Mouse (Mus musculus) adrenal gland, postnatal 36 days (tissue): ENCODE data around the gene Yars. TPM values are rescaled to one million over a fixed set of nuclear protein-coding genes. Genes with fewer than 3 reads are reported as not detected.

Source experiments
- DNase-seq, 2 experiments: peaks; one replicate each; pipeline ENCODE4 v3.0.0; 2021; ENCODE audit warnings: mixed read lengths in 1 of 2
- long read RNA-seq, 2 experiments: library from polyadenylated mRNA; stranded (forward); transcript quantifications; one replicate each; pipeline ENCODE4 v2.0.0; 2021; ENCODE audit warnings: borderline sequencing depth in 2 of 2
- total RNA-seq, 2 experiments: library from RNA; stranded (reverse); gene quantifications; 2 replicates each; pipeline ENCODE4 v1.2.3; 2021

Yars gene
- total RNA-seq, result 100 to 1,000 TPM in 1 of 2 experiments, 10 to 100 TPM in 1; 95.2 to 102 TPM
- long read RNA-seq, experiment 1, transcript Yars-201 (13 exons, 2,909 nt), result major isoform, 123 of 173 reads
- long read RNA-seq, experiment 1, partial matches to known transcripts, result 23 of 173 reads
- long read RNA-seq, experiment 1, other reads (novel, unspliced or antisense), result 25 of 173 reads
- long read RNA-seq, experiment 2, transcript Yars-201 (13 exons, 2,909 nt), result major isoform, 51 of 60 reads
- long read RNA-seq, experiment 2, partial matches to known transcripts, result 2 of 60 reads
- long read RNA-seq, experiment 2, other reads (novel, unspliced or antisense), result 4 of 60 reads

- DNase-seq, result peak; percentile 97 to 99
Observed at GRCm38 (mm10) chr4:129189542-129190519, at the start of gene Yars, which contains the start of gene S100pbp. Gene Yars, plus strand, starts transcription at chr4:129189760. Gene S100pbp, minus strand, starts transcription at chr4:129189727.

GRCm38 (mm10) chr4:129140808-129141207 is 48.8 kb upstream of the Yars start:
- DNase-seq, result no peak

DNA sequence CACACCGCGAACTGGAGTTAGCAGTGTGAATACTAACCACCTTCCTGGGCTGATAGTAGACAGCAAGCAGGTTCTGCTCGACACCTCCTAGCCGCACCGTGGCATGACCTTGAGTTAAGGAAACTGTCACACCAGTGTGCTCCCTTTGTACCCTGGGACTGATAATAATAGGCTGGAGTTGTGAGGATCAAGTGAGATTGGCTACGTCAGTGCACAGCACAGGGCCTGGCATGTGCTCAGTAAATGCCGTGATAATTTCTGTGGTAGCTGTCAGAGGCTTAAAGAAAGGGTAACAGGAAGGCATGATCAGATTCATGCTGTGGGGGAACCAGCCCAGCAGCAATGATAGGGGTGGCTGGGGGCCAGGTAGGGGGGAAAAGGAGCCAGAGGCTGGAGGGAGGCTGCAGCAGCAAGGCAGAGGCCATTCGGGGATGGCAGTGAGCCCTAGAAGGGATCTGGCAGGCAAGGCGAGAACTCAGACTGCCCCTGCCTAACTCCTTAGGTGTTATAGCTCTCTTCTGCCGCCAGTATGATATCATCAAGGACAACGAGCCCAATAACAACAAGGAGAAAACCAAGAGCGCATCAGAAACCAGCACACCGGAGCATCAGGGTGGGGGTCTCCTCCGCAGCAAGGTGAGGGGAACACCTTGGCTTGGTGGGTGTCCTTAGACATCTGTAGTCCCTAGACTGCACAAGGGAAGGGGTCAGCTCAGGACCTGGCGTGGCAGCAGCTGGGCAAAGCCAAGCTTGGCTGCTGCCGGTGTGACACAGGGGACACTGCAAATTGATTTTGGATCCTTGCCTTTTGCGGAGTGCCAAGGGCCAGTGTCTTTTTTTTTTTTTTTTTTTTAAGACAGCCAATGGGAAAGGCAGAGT is 47.8 kb upstream of the Yars start:
- peak in 1 of 2 experiments; percentile 35 for DNase-seq

GRCm38 (mm10) chr4:129142439-129143045 is 47.0 kb upstream of the Yars start:
- peak in 1 of 2 experiments; percentile 22 for DNase-seq

GRCm38 (mm10) chr4:129143509-129143908 is 46.1 kb upstream of the Yars start:
- DNase-seq, result no peak

DNA sequence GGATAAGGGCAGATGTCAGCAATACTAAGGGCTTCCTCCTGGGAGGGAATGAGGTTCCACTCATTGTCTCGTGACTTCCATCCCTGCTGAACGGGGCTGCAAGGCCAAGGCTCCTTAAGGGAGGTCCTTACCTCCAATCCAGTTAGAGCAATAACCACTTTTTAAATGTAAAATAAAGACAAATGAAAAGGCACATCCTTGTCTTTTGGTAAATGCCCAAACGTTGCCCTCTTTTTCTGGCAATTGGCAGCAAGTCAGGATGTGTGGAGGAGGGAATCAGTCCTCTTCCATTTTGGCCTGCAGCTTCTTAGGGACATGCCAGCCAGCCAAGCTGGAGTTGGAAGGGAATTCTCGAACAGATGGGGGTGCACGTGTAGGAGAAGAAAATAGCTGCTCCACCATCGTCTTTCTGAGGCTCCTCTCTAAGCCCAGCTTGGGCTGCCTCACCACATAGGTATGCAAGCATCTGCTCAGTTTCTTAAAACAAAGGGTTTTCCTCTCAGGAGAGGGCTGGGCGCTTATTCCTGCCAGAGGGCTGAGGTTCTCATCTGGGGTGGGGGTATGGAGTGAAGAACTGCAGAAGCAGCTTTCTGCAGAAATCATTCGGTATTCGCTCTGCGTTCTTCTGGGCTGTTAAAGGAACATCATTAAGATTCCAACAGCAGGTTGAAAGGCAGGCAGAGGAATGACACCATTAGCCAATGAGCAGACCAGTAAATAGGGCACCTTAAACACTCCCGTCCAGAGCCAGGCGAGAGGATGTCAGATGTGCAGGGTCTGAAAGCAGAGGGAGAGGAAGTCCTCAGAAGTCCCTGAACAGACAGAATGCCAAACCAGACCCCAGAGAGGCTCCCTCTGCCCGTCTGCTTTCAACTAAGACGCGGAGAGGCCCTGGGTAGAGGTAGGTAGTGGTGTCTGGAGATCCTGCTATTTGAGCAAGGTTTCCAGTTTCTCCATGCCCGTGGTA is 44.9 kb upstream of the Yars start:
- no peak for DNase-seq

GRCm38 (mm10) chr4:129145411-129145810 is 44.1 kb upstream of the Yars start:
- DNase-seq, result no peak

DNA sequence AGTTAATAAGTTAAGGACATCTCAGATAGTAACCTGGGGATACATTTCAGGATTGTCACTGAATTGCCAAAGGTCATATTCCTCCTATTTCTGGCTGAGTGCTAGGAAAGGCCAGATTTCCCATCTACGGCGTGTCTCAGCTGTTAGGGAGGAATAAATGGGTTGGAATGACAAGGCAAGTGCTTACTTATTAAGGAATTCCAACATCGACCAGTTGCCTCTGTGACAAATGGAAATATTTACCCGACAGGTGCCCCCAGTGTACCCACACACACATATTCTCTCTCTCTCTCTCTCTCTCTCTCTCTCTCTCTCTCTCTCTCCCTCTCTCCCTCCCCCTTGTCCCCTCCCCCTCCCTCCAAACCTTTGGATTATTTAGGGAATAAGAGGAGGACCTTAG is 43.6 kb upstream of the Yars start:
- DNase-seq, result no peak

GRCm38 (mm10) chr4:129146392-129146791 is 43.2 kb upstream of the Yars start:
- DNase-seq, result no peak

DNA sequence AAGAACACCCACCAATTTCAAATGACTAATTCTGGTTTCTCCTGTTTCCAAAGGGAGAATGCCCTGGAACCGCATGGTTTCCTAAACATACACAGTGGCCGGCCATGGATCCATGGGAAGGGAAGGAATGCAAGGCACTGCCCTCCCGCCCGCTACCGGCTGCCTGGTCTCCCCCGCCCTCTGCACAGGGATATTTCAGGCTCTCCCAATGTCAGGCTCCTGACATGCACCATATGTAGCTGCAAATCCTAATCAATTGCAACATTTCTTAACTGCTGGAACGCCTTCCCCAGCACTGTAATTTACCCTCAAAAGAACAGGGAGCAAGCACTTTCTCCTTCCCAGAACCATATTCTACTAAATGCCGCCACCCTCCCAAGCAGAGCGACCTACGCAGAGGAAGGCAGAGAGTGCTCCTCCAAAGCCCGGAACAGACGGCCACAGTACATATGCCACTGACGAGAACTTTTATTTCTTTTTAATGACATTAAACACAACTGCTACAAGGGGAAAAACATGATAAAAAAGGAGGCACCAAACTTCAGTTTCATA is 41.9 kb upstream of the Yars start:
- DNase-seq, result no peak

DNA sequence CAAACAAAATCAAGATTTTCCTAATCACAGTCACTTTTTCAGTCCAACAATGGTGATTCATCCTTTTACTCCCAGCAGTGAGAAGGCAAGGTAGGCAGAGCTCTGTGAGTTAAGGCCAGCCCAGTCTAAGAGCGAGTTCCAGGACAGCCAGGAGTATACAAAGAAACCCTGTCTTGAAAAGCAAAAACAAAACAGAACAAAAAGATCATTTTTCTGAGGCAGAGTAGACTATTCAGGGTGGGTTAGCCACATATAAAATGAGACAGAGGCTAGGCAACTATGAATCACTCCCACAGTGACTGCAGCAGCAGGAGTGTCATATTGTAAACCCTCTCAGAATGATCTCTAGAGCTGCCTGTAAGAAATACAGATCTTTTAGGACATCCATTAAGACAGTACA is 40.2 kb upstream of the Yars start:
- DNase-seq, result no peak

- DNase-seq, result no peak
Observed at GRCm38 (mm10) chr4:129151276-129151811, 38.2 kb upstream of the Yars start.

- no peak for DNase-seq
Observed at GRCm38 (mm10) chr4:129157541-129157940, 32.0 kb upstream of the Yars start.

DNA sequence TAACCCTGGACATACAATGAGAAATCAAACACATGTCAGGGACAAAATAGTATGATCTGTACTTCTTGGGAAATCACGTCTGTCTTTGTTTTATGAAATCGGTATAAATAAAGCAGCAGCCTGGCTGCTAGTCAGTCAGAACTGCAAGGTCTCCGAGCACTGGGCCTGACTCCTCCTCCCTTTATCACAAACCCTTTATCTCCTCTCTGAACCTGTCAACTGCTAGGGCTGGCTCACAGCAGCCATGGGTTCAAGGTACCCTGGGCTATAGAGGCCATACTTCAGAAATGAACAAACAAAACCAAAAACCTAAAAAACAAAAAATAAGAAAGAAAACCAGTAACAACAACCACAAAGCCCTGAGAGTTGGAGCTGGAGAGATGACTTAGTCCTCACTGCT is 31.0 kb upstream of the Yars start:
- peak; percentile 29 to 41 for DNase-seq

DNA sequence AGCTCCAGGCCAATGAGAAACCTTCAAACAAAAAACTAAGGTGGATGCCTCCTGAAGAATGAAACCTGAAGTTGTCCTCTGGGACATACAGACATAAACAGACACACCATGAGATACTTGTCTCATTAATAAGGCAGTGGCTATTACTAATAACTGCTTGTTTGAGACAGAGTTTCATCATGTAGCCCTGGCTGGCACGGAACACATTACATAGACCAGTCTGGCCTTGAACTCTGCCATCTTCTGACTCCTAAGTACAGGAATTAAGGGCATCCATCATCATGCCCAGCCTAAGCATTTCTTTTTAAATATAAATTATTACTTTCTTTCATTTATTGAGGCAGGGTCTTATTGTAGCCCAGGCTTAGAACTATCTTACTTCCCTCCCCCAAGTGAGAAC is 28.5 kb upstream of the Yars start:
- peak; percentile 46 to 47 for DNase-seq

DNA sequence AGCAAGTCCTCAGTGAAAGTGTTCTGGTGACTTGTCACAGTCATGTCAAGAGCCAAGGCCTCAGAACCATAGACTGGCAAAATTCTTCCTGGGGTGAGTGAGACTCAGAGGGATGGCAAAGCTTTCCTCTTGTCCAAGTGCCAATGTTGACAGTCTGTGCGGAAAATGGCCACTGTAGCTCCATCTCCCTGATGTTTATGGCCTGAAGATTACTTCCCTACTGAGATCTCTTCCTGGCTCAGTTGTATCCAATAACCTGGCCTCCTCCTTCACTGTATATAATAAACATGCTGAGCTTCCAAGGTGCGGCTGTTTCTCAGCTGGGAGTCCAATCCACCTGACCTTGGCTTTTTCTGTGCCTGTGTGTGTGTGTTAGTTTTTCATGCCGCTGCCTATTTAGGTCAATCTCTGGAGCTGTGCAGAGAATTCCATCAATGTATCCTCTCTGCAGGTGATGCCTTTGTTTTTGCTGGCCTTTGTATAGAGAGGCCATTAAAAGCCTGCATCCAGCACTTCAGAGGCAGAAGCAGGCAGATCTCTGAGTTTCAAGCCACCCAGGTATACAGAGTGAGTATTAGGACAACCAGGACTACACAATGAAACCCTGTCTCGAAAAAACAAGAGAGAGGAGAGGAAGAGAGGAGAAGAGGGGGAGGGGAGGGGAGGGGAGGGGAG is 27.8 kb upstream of the Yars start:
- peak; percentile 15 to 25 for DNase-seq

DNA sequence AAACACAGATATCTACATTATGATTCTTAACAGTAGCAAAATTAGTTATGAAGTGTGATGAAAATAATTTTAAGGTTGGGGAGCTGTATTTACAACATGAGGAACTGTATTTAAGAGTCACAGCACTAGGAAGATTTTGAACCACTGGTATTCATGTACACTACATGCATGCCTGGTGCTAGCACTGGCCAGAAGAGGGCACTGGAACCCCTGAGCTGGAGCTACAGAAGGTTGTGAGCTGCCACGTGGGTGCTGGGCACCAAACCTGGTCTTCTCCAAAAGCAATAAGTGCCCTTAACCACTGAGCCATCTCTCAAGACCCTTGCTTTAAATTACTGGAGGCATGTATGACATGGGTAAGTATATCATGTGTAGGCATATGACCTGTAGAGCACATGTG is 17.0 kb upstream of the Yars start:
- no peak for DNase-seq

- no peak for DNase-seq
Observed at GRCm38 (mm10) chr4:129179560-129179959, 10.0 kb upstream of the Yars start.

DNA sequence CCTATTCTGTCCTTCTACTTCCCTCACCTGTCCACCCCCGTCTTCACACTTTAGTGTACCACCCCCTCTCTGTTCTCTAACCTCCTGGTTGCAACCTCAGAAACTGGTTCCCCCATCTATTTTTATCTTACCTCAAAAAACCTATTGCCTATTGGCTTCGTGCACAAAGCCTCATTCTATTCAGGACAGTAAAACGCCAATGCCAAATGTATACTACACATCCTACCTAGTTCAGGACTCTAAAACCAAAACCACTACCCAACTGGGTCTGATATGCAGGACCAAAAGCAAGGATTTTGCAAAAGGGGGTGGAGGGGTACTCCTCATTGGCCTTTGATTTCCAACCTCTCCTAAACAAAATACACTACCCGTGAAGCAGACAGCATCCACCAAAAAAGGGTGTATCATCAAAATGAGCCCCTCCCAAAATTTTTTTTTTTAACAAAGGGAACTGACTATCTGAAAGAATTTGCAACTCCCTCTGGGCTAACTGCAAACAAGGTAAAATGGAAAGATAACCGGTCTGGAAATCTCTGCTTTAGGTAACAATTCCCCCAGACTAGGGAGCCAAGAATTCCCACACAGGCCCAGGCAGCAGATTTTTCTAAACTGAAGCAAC is 1.4 kb upstream of the Yars start:
- DNase-seq, result no peak
